Mouse (Mus musculus) layer of hippocampus, adult 9-10 months (tissue): ENCODE measurements around the gene Hdc.

Experiments used
- DNase-seq: peaks from one replicate; pipeline ENCODE4 v3.0.0; 2022; ENCODE audit warnings: low spot score

The Hdc gene

GRCm38 (mm10) chr2:126552357-126553290 lies 66.5 kb downstream of the Hdc start, which contains the start of gene Slc27a2:
Gene Slc27a2 (plus strand): TSS chr2:126552407.
- no peak for DNase-seq

GRCm38 (mm10) chr2:126551896-126552295 lies 67.2 kb downstream of the Hdc start:
- no peak for DNase-seq

GRCm38 (mm10) chr2:126551244-126551890 lies 67.7 kb downstream of the Hdc start:
- no peak for DNase-seq

GRCm38 (mm10) chr2:126549681-126550080 lies 69.4 kb downstream of the Hdc start:
- no peak for DNase-seq

GRCm38 (mm10) chr2:126546392-126546791 lies 72.7 kb downstream of the Hdc start:
- DNase-seq: no peak

- no peak for DNase-seq
Observed at GRCm38 (mm10) chr2:126545297-126545696, 73.8 kb downstream of the Hdc start.
